ENCODE assay signal across 8 mouse cellular contexts in genomic region chr5:88884101-88884500, GRCm38 (mm10). TPM values are rescaled to one million over a fixed set of nuclear protein-coding genes. Genes with fewer than 3 reads are reported as not detected.
A peak's percentile ranks its signal among the peaks of the same experiment; 100 is the strongest.
DNase-seq lines count a peak whose midpoint lies in the region; ATAC-seq and TF ChIP-seq lines count a peak whose summit lies in the region.

No protein-coding gene starts in this region.

- TF ChIP-seq POLR2A in cortical plate, adult 2 months (IDR thresholded peaks at IDR 0.05; ENCODE audit: extremely low read depth, insufficient read depth, low read length), result no peak

- no peak overlapping the region for H3K27ac ChIP-seq in forebrain, embryonic 14.5 days (ENCODE audit: low read depth, low read length)
- H3K27ac ChIP-seq in forebrain, embryonic 13.5 days, result no peak overlapping the region
- no peak overlapping the region for H3K27ac ChIP-seq in neural tube, embryonic 11.5 days (ENCODE audit: low read depth, low read length)
- no peak overlapping the region for H3K27ac ChIP-seq in cortical plate, adult 2 months (ENCODE audit: insufficient read depth, low read length)

- H3K9me3 ChIP-seq in forebrain, embryonic 14.5 days (replicated peaks; ENCODE audit: control insufficient read depth, low read length), result no peaks in the 10 kb centered on the region
- no peaks in the 10 kb centered on the region for H3K9me3 ChIP-seq in forebrain, embryonic 13.5 days (replicated peaks)
- H3K9me3 ChIP-seq in neural tube, embryonic 11.5 days (ENCODE audit: control insufficient read depth, low read length), result no peaks in the 10 kb centered on the region

- no peak for ATAC-seq in forebrain, embryonic 14.5 days
- no peak for ATAC-seq in forebrain, embryonic 13.5 days
- ATAC-seq in neural tube, embryonic 11.5 days (ENCODE audit: insufficient read depth, low FRiP score, low TSS enrichment), result no peak

- no peak overlapping the region for H3K4me2 ChIP-seq in forebrain, embryonic 14.5 days (ENCODE audit: low read length)
- H3K4me2 ChIP-seq in forebrain, embryonic 13.5 days, result no peak overlapping the region
- no peak overlapping the region for H3K4me2 ChIP-seq in neural tube, embryonic 11.5 days (ENCODE audit: low read depth)

- DNase-seq in forebrain, embryonic 14.5 days (ENCODE audit: low spot score), result peak; percentile 72
- peak; percentile 51 for DNase-seq in neural tube, embryonic 11.5 days (ENCODE audit: low spot score)
- DNase-seq in neural tube, embryonic 10.5 days (ENCODE audit: extremely low spot score, low spot score), result no peak
- DNase-seq in kidney, postnatal 4 days, result peak; percentile 68 to 76
- DNase-seq in naive thymus-derived CD4-positive, alpha-beta T cell, adult 2 months (ENCODE audit: low read depth), result peak; percentile 36
- DNase-seq in testis, postnatal 10 days (ENCODE audit: low spot score), result no peak

- TF ChIP-seq CTCF in cortical plate, adult 2 months (IDR thresholded peaks at IDR 0.05; ENCODE audit: extremely low read depth, insufficient read depth, low read length), result peak; percentile 61

- 28% methylated on average over 3 of the region's 3 CpGs for WGBS in forebrain, embryonic 14.5 days
- WGBS in forebrain, embryonic 13.5 days, result 22% methylated on average over 3 of the region's 3 CpGs
- WGBS in neural tube, embryonic 11.5 days, result 23% methylated on average over 3 of the region's 3 CpGs

- no peak overlapping the region for H3K4me3 ChIP-seq in forebrain, embryonic 14.5 days (ENCODE audit: low read depth, low read length)
- no peak overlapping the region for H3K4me3 ChIP-seq in forebrain, embryonic 13.5 days
- H3K4me3 ChIP-seq in neural tube, embryonic 11.5 days (ENCODE audit: low read depth, low read length), result no peak overlapping the region
- no peak overlapping the region for H3K4me3 ChIP-seq in cortical plate, adult 2 months (ENCODE audit: insufficient read depth, low read length)

- H3K36me3 ChIP-seq in forebrain, embryonic 14.5 days (ENCODE audit: control insufficient read depth, insufficient read depth, low read length), result no peaks in the 10 kb centered on the region
- no peaks in the 10 kb centered on the region for H3K36me3 ChIP-seq in forebrain, embryonic 13.5 days (ENCODE audit: poor library complexity, severe bottlenecking)
- H3K36me3 ChIP-seq in neural tube, embryonic 11.5 days (ENCODE audit: control insufficient read depth, insufficient read depth, low read length), result no peaks in the 10 kb centered on the region

- H3K9ac ChIP-seq in forebrain, embryonic 14.5 days (ENCODE audit: low read length), result no peak overlapping the region
- no peak overlapping the region for H3K9ac ChIP-seq in forebrain, embryonic 13.5 days
- H3K9ac ChIP-seq in neural tube, embryonic 11.5 days (ENCODE audit: low read length), result no peak overlapping the region

- H3K27me3 ChIP-seq in forebrain, embryonic 14.5 days (replicated peaks; ENCODE audit: control insufficient read depth, insufficient read depth, low read length), result 0 out of 2 replicates have a peak, but pooled peaks cover 3% of the 10 kb centered on the region
- H3K27me3 ChIP-seq in forebrain, embryonic 13.5 days, result peaks cover 18% of the 10 kb centered on the region
- H3K27me3 ChIP-seq in neural tube, embryonic 11.5 days (ENCODE audit: control insufficient read depth, insufficient read depth, low read length), result peaks cover 3% of the 10 kb centered on the region; the same call in 1 of the 2 replicates

- 0 out of 2 replicates have a peak, but pooled peaks cover 4% of the 10 kb centered on the region for H3K4me1 ChIP-seq in forebrain, embryonic 14.5 days (ENCODE audit: control insufficient read depth, insufficient read depth, low read length)
- peaks cover 13% of the 10 kb centered on the region for H3K4me1 ChIP-seq in forebrain, embryonic 13.5 days
- no peaks in the 10 kb centered on the region for H3K4me1 ChIP-seq in neural tube, embryonic 11.5 days (ENCODE audit: control insufficient read depth, insufficient read depth, low read length)
- no peaks in the 10 kb centered on the region for H3K4me1 ChIP-seq in cortical plate, adult 2 months (ENCODE audit: control insufficient read depth, insufficient read depth, low read length)

RNA-seq across cellular contexts. Expression of gene Slc4a4, which starts 2.5 kb away (rescaled TPM):
- 0.98 and 2.2 TPM in 2 replicates for polyA plus RNA-seq in forebrain, embryonic 14.5 days (2014; fragmentation: Nextera tagmentation; extraction: Ambion mirVana)
- 0.68 and 1.1 TPM in 2 replicates for polyA plus RNA-seq in forebrain, embryonic 13.5 days (2015; fragmentation: Nextera tagmentation; extraction: Ambion mirVana)
- 1.7 and 2.6 TPM in 2 replicates for polyA plus RNA-seq in neural tube, embryonic 11.5 days (2014; fragmentation: Nextera tagmentation; extraction: Ambion mirVana)
- 48.1 and 53.7 TPM in 2 replicates for polyA plus RNA-seq in cortical plate, adult 2 months (2012; rRNA removed)

Comparison
In these comparisons a context has a peak if more than half of its experiments do, and no peak if none do; other contexts are left out.
1. DNase-seq: peak in forebrain, embryonic 14.5 days (single experiment), neural tube, embryonic 11.5 days (single experiment), kidney, postnatal 4 days (2 of 2) and naive thymus-derived CD4-positive, alpha-beta T cell, adult 2 months (single experiment); none in neural tube, embryonic 10.5 days (single experiment) and testis, postnatal 10 days (single experiment).
2. RNA of gene Slc4a4, which starts 2.5 kb away (polyA plus RNA-seq): 48.1 to 53.7 TPM in cortical plate, adult 2 months; 1.7 to 2.6 TPM in neural tube, embryonic 11.5 days, 0.68 to 1.1 TPM in forebrain, embryonic 13.5 days and 0.98 to 2.2 TPM in forebrain, embryonic 14.5 days; every median in the first group is over 10 times any median in the second.